ENCODE assay signal across 18 mouse cellular contexts in the genomic region with DNA sequence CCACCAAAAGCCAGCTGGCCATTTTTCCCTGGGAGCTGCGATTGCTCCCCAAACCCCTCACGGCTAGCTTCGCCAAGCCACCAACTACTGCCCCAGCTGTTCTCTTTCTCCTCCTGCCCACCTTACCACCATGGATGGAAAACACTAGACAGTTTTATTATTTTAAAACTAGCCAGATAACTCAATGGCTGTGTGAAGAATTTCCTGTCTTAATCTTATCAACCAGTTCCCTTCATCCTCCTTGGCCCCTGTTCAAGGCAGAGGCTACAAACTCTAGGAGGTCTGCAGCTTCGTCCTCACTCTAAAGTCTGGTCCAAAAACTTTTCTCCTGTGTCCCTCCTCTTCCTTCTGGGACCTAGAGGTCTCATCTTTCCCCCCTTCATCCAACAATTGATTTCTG.
"Had no signal": no experiment of that assay in that cellular context is flagged by ENCODE, and none has a peak within 500 bp of the region (broad histone marks: within the 10 kb centered on the region; RNA-seq: fewer than 3 reads in every experiment).

No protein-coding gene starts in this region.

- H3K27me3 ChIP-seq: lung, embryonic 15.5 days; megakaryocyte, embryonic 14.5 days; midbrain, embryonic 12.5 days; neural tube, embryonic 13.5 days; neural tube, embryonic 15.5 days had no signal

- DNase-seq: lung, adult 18-20 months; lung, postnatal 14 days; lung, postnatal 4 days; right cerebral cortex, adult 18-20 months; right cerebral cortex, postnatal 25 days; right cerebral cortex, postnatal 4 days; spleen, adult 18-20 months; thymus, adult 18-20 months; thymus, postnatal 14 days; thymus, postnatal 36 days had no signal

- H3K27ac ChIP-seq: lung, embryonic 15.5 days; midbrain, embryonic 10.5 days; midbrain, embryonic 12.5 days had no signal

- H3K4me3 ChIP-seq: lung, embryonic 15.5 days; midbrain, embryonic 10.5 days; midbrain, embryonic 12.5 days; myocyte; neural tube, embryonic 13.5 days; neural tube, embryonic 15.5 days had no signal

- H3K4me1 ChIP-seq: lung, embryonic 15.5 days had no signal

- H3K4me2 ChIP-seq: lung, embryonic 15.5 days; midbrain, embryonic 12.5 days; neural tube, embryonic 13.5 days; neural tube, embryonic 15.5 days had no signal

- H3K36me3 ChIP-seq: lung, embryonic 15.5 days; midbrain, embryonic 10.5 days; midbrain, embryonic 12.5 days; neural tube, embryonic 13.5 days; neural tube, embryonic 15.5 days had no signal

- H3K9me3 ChIP-seq: lung, embryonic 15.5 days; megakaryocyte, embryonic 14.5 days; midbrain, embryonic 10.5 days; midbrain, embryonic 12.5 days; neural tube, embryonic 13.5 days; neural tube, embryonic 15.5 days had no signal

- H3K9ac ChIP-seq: lung, embryonic 15.5 days; midbrain, embryonic 12.5 days; neural tube, embryonic 13.5 days; neural tube, embryonic 15.5 days had no signal

- ATAC-seq: lung, postnatal 0 days had no signal
